Mouse (Mus musculus) olfactory bulb, adult 2 months (tissue): ENCODE measurements around the gene Fhad1. TPM values are rescaled to one million over a fixed set of nuclear protein-coding genes. Genes with fewer than 3 reads are reported as not detected.
"Not testable (repeated sequence)": the region's sequence is repeated elsewhere in the genome, so short reads cannot be mapped to it uniquely, and the experiment has no call there.

ENCODE experiments used
- H3K27ac ChIP-seq: fragments of 200-500 bp; 2 replicates; pipeline ENCODE4 v1.5.1; 2012; ENCODE audit warnings: low read depth, low read length; ENCODE audit not compliant: insufficient read depth
- H3K4me1 ChIP-seq: fragments of 200-500 bp; 2 replicates; pipeline ENCODE4 v1.6.1; 2012; ENCODE audit warnings: low read length; ENCODE audit not compliant: control insufficient read depth, insufficient read depth
- H3K4me3 ChIP-seq: fragments of 200-500 bp; 2 replicates; pipeline ENCODE4 v1.5.1; 2012; ENCODE audit warnings: mild to moderate bottlenecking, low read depth, low read length, moderate library complexity; ENCODE audit not compliant: insufficient read depth
- CTCF ChIP-seq: fragments of 200-500 bp; IDR thresholded peaks from 2 replicates; pipeline ENCODE4 v1.5.1; 2012; ENCODE audit warnings: low read depth, mild to moderate bottlenecking, low read length, moderate library complexity; ENCODE audit not compliant: insufficient read depth
- POLR2A ChIP-seq: fragments of 200-500 bp; IDR thresholded peaks from 2 replicates; pipeline ENCODE4 v1.6.1; 2012; ENCODE audit warnings: mild to moderate bottlenecking, low read depth, low read length, moderate library complexity; ENCODE audit not compliant: insufficient read depth
- WGBS: fragments of 180-500 bp; shearing (Covaris S2); methylation state at CpG from one replicate; pipeline ENCODE4 v1.1.7; 2018; 5-methylcytosine and 5-hydroxymethylcytosine counted together
- polyA plus RNA-seq: library from polyadenylated mRNA; stranded (reverse); fragments of >200 nt; gene quantifications from 2 replicates; pipeline ENCODE4 v1.2.4, GENCODE M21; 2012; ENCODE audit warnings: low replicate concordance; ENCODE audit not compliant: missing spikeins, insufficient read depth, insufficient read length

Gene Fhad1
- polyA plus RNA-seq, 1 experiment = not detected

- no peak overlapping the region for H3K4me3 ChIP-seq
- H3K4me1 ChIP-seq = peaks cover 13% of the 10 kb centered on the region
- no peak for TF ChIP-seq CTCF
- TF ChIP-seq POLR2A = no peak
- 88% methylated on average over 8 of the region's 8 CpGs for WGBS
- no peak overlapping the region for H3K27ac ChIP-seq
Measured at GRCm38 (mm10) chr4:142055600-142055999, 40.7 kb upstream of the Fhad1 start.

DNA sequence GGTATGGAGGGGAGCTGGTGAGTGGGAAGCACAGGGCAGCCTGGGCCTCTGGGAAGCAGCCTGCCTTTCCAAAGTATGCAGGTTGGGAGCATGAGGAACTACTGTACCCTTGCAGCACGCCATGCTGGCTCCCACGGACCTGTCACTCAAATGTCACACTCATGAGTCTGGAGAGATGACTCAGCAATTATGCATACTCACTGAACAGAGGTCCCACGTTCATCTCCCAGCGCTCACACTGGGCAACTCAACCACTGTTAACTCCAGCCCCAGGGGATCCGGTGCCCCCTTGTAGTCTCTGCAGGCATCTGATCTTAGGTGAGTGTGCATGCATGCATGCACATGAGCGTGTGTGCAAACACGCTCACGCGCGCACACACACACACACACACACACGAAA lies 39.7 kb upstream of the Fhad1 start:
- Histone ChIP-seq H3K27ac (no peak overlapping the region), H3K4me3 (no peak overlapping the region), H3K4me1 (peaks cover 9% of the 10 kb centered on the region; the same call in 1 of the 2 replicates)
- 91% methylated on average over 11 of the region's 11 CpGs for WGBS
- TF ChIP-seq CTCF = no peak
- TF ChIP-seq POLR2A = no peak

DNA sequence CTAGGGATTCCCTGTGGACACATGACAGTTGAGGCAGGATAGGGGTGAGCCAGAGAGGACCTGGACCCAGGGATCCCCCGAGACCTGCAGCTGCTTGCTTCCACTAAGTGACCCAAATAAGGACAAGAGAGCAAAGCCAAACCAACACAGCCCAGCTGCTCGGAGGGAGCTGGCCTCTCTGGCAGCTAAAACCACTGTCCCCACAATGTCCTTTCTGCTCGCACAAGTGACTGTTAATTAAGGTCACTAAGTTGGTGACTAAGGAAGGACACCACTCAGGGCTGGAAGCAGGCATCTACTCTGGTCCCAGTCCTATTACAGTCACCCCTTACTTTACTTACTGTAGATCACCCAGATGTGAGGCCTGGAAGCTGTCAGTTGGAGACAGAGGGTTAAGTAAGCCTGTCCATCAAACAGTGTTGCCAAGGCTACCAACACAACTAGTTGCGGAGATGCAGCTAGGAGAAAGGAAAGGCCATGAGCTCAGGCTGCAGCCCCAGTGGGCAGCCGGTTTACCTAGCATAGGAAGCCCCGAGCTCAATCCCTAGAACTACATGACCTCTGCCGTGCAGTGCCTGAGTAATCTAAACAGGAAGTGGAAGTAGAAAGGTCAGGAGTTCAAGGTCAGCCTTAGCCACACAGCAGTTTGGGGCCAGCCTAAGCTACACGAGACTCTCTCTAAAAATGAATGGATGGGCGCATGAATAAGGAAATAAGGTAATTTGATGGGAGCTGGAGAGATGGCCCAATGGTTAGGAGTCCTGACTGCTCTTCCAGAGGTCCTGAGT lies 39.0 kb upstream of the Fhad1 start:
- H3K4me1 ChIP-seq = peaks cover 9% of the 10 kb centered on the region; the same call in 1 of the 2 replicates
- WGBS = 74% methylated on average over 9 of the region's 9 CpGs
- H3K27ac ChIP-seq = no peak overlapping the region
- no peak overlapping the region for H3K4me3 ChIP-seq
- TF ChIP-seq POLR2A (no peak), CTCF (no peak)

DNA sequence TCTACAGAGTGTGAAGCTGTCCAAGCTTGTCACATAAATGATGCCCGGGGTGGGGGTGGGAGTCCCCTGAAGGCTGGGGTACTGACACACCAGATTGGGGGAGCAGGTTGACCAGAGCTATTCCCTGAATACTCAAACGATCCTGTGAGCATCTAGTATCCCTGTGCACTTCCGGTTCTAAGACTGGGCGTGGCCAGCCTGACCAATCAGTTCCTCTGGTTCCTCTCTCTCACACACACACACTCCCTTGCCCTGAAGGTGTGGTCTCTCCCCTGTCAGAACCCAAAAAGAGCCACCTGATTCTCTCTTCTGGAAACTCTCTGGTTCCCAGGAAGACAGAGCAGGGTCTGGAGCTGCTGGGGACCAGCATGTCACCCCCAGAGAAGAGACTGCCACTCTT lies 38.4 kb upstream of the Fhad1 start:
- Histone ChIP-seq H3K4me1 (peaks cover 9% of the 10 kb centered on the region; the same call in 1 of the 2 replicates), H3K27ac (no peak overlapping the region), H3K4me3 (no peak overlapping the region)
- WGBS = 62% methylated on average over 4 of the region's 4 CpGs
- no peak for TF ChIP-seq POLR2A
- TF ChIP-seq CTCF = no peak

DNA sequence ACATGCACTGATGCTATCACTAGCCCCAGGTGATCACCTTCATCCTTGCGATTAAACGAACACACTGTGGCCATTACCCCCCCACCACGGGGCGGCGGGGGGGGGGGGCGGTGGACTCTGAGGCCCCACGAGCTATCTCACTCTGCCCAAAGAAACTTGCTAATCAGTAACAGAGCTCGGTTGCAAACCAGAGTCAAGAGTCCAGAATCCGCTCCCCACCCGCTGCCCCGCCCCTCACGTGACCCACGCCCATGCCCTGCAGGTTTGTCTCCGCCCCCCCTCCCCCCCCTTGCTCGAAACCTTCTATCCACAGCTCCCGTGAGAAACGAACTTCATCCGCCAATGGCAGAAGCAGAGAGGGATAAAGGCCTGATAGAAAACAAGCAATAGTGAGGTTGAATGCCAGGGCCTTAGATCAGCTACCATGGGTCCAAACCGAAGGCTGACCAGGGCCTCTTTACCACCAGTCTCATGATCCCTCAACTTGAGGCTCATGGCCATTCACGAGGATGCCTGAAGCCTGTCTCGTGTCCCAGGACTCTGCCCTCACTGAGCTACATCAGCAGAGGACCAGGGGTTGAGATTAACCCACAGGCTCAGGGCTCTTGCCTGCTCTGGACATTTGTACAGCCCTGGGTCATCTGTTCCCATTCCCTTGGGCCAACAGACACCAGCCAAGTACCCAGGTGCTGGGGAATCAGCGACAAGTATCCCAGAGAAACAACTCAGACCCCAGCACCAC lies 37.7 kb upstream of the Fhad1 start:
- Histone ChIP-seq H3K4me3 (no peak overlapping the region), H3K4me1 (peaks cover 6% of the 10 kb centered on the region; the same call in 1 of the 2 replicates), H3K27ac (no peak overlapping the region)
- WGBS = 60% methylated on average over 22 of the region's 22 CpGs
- TF ChIP-seq CTCF (no peak), POLR2A (no peak)

GRCm38 (mm10) chr4:142051883-142052282 lies 37.0 kb upstream of the Fhad1 start:
- H3K4me1 ChIP-seq, H3K4me3 ChIP-seq, H3K27ac ChIP-seq: not testable (repeated sequence)
- WGBS = 97% methylated on average over 6 of the region's 6 CpGs

DNA sequence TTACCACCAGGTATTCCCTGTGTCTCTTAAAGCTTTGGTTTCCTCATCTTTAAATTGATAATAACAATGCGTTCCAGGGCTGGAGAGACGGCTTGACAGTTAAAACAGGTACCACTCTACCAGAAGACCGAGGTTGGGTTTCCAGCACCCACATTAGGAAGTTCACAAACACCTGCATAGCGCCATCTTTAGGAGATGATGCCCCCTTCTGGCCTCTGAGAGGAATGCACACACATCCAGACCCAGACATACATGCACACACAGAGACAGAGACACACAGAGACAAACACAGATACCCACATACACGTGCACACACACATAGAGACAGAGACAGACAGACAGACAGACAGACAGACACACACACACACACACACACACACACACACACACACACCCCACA lies 35.1 kb upstream of the Fhad1 start:
- TF ChIP-seq POLR2A (no peak), CTCF (no peak)
- peaks cover 3% of the 10 kb centered on the region; the same call in 1 of the 2 replicates for H3K4me1 ChIP-seq
- WGBS = 96% methylated on average over 5 of the region's 5 CpGs
- no peak overlapping the region for H3K4me3 ChIP-seq
- H3K27ac ChIP-seq = no peak overlapping the region

DNA sequence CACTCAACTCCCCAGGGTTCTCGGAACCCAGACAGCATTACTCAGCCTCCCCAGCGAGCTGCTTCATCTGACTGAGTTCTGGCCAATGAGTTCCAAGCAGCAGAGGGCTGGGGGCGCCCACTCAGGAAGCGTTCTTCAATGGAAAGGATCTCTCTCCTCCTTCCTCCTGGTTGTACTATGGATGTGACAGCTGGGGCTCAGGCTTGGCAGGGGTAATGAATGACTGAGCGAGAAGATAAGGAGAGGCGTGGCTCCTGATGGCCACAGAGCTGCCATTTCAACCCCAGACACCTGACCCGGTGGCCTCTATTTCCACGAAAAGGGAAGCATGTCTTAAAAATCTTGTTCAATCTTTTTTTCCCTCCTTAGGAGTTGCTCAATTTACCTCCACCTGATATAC lies 33.5 kb upstream of the Fhad1 start:
- Histone ChIP-seq H3K27ac (no peak overlapping the region), H3K4me3 (no peak overlapping the region), H3K4me1 (0 out of 2 replicates have a peak, but pooled peaks cover 2% of the 10 kb centered on the region)
- WGBS = 74% methylated on average over 8 of the region's 8 CpGs
- TF ChIP-seq CTCF (no peak), POLR2A (no peak)

GRCm38 (mm10) chr4:142047005-142047404 lies 32.1 kb upstream of the Fhad1 start:
- Histone ChIP-seq H3K4me3 (no peak overlapping the region), H3K27ac (no peak overlapping the region), H3K4me1 (no peaks in the 10 kb centered on the region)
- 97% methylated on average over 5 of the region's 5 CpGs for WGBS
- TF ChIP-seq POLR2A = no peak
- TF ChIP-seq CTCF = no peak

GRCm38 (mm10) chr4:142046496-142046895 lies 31.6 kb upstream of the Fhad1 start:
- TF ChIP-seq CTCF (no peak), POLR2A (no peak)
- H3K4me3 ChIP-seq = no peak overlapping the region
- WGBS = 85% methylated on average over 7 of the region's 7 CpGs
- H3K4me1 ChIP-seq = no peaks in the 10 kb centered on the region
- H3K27ac ChIP-seq = no peak overlapping the region
